Mouse (Mus musculus) heart, postnatal 4 days (tissue): ENCODE measurements around the gene Lhx4. TPM values are rescaled to one million over a fixed set of nuclear protein-coding genes. Genes with fewer than 3 reads are reported as not detected.

Source experiments
- DNase-seq: peaks from one replicate; pipeline ENCODE4 v3.0.0; 2021
- total RNA-seq, 2 experiments: library from RNA; stranded (reverse); gene quantifications; 2 replicates each; pipeline ENCODE4 v1.2.3; 2021

Lhx4 gene
- total RNA-seq, result not detected

DNA sequence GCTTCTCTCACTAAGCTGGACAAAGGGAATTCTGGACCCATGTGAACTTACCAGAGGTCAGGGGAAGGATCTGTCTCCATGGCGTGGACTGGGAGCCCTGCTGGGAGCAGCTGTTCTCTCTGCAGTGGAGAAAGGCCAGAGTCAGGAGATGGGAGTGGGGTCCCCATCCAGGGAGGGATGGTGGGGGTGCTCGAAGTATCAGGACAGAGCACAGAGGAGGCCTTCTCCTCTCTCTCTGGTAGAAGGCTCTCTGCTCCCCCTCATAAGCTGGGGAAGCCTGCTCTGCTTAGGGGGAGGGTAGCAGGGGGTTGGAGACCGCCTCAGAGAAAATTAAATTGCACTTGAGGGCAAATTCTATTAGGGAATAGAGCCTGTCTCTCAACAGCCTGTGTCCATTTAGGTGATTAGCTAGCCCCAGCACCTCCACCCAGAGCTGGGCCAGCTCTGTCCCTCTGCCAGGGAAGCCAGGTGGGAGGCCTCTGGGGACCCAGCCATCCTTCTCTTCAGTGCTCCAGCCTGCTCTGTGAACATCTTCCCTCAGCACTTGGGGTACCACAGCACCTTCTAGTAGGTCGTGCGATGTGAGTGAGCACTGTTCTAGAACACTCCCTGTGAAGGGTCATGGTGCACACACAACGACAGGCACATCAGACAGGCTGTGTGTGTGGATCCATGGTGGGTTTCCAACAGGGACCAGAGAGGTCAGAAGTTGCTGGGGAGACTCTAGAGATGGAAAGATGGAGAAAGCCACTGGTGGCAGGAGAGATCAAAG is at the start of gene Lhx4:
Lhx4 (minus strand) TSS at position 201 of the 772 bp plus-strand sequence.
- no peak for DNase-seq

DNA sequence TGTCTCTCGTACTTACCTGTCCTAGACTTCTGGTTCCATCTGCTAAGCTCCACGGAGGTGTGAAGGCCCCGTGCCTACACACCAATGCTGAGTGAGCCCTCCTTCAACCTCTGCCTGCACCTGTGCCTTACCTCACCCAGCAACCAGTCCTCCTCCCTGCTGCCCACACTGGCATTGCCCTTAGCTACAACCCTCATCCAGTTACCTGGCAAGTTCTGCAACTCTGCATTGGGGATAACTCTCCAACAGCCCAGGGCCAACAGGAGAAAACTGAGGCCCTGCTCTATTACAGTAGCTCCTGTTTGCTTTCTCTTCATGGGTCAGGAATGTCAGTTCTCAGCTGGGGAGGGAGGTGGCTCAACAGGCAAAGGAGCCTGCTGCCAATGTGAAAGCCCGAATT is 46.5 kb upstream of the Lhx4 start:
- DNase-seq, result no peak

DNA sequence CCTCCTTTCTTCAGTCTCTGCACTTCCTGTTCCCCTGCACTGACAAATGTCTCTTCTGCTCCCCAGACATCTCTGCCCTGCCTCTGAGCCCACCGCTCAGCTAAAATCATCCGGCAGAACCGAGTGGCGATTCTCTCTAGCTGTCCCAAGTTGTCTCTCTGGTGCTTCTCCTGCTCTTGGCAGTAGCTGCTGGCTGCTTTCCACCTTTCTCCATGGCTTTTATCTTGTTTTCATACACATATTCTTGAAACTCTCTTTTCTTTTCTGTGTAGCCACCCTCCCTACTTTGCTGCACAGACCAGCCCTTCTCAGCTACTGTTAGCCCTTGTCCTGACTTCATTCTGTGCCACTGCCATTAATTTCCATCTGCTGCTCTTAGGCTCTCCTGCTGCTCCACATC is 45.9 kb upstream of the Lhx4 start:
- DNase-seq, result peak; percentile 33

DNA sequence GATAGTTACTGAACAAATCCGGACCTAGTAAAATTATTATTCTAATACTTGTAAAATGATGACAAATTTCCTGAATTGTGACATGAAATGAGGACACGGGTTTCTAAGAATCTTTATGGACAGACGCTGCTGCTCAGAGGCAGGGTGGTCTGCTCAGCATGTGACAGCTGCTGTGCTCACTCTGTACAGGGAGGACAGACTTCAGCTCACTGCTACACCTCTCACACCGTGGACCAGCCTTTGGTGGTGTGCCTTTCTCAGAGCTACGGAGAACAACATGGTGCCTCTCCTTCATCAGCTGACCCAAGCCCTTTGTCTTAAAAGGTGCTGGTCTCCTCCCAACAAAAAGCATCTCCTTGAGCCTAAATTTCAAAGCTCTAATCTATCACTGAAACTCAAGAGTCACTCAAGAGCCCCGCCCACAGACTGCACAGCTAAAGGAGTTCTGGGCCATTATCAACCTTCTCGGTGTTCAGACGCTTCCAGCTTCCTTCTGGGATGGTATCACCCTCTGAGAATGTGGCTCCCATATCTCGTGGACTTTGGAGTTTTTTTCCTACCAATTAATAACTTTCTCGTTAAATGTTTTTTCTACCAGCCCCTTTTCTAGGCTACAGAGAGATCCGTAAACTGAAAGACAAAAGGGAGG is 45.4 kb upstream of the Lhx4 start:
- no peak for DNase-seq

DNA sequence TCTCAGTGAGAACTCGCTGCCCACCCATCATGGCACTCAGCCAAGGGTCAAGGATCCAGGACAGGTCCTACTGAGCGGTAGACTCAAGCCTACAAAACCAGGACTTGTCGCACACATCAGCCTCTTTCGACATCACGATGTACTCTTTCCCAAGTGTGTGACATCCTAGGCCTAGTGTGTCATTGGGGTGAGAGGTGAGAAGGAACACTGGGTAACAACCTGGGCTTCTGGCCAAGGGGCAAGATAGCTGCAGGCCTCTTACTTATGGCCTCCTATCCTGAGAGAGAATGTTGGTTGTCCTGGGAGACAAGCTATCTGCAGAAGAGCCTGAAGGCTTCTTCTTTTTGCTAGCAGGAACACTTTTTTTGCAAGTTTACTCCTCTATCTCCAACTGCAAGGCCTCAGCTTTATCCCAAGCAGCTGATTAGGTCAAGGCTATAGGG is 44.3 kb upstream of the Lhx4 start:
- peak; percentile 30 for DNase-seq

DNA sequence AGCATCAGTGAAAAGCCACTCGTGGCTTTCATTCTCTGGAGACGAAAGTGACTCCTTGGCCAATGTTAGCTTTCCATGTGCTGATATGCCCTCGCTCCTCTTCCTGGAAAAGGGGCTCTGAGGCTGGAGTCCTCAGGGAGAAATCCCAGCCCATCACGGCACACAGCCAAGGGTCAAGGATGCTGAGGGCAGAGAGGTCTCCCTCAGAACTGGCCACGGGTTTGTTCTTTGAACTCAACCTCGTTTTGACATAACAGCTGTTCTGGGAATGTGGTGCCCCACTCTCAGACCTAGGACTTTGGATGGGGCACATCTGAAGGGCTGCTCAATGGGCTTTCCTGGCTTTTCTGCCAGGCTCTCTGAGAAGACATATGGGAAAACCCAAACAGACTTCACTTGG is 43.4 kb upstream of the Lhx4 start:
- DNase-seq, result no peak

DNA sequence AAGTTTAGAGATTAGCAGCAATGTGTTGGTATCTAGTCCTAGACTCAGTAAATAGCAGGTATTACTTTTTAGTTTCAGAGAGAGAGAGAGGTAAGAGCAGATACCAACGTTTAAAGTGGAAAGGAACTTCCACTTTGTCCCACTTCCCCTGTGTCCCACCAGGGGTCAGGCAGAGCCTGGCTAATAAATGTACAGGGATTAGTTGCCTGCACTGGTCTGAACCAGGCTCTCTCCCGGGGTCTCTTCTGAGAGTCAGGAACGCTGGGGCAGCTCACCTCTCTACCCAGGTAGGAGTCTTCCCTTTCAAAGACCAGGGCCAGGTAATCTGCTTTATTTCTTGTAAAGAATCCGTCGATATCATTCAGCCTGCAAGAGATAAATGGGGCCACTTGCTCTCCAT is 40.4 kb upstream of the Lhx4 start:
- no peak for DNase-seq

DNA sequence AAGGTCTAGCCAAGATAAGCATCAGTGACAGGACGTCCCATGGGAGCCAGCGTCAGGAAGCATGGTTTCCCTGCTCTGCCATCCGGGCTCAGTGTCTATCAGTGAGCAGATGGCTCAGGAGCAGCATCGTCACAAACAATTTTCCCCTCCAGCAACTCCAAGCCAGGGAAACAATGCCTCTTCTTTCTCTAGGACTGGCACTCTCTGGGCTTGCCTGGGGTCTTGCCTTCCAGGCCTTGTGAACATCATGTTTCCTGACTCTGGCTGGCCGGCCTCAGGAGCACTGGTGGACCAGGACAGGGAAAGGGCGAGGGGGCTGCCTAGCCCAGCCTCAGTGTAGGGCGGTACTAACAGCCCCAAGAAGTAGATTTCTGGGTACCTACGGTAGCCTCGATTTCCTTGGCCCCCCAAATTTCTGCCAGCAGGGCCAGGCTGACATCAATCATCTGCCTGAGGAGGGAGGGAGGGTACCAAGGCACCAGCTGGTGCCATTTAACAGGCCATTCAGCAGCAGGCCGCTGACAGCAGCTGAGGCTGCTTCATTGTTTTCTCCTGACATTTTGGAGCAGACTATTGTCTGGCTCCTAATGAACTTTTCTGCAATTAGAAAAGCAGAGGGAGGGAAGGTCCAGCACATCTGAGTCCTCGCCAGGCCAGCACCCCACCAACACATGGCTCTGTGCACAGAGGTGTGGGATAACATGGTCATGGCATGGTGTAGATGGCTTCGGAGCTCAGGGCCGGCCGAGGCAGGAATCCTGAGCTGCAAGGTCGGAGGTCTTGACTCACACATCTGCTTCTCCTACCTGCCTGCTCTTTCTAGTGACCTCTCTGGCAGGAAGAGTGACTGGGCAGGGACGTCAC is 38.9 kb upstream of the Lhx4 start:
- no peak for DNase-seq

DNA sequence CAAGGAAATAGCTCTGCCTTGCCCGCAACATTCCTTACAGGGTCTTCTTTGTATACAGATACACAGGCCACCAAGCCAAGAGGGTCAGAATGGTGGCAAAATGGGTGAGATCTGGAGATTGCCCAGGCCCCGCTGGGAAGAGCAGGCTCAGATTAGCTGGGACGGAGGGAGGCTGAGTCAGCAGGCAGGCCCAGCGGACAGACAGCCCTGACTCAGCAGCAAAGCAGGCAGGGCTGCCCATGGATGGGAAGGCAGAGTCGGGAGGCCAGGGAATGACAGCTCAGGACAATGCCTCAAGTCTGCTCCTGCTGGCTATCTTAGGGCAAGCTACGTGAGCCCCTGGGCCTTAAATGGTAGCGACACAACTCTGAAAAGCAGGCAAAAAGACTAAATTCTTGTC is 34.4 kb upstream of the Lhx4 start:
- DNase-seq, result no peak

DNA sequence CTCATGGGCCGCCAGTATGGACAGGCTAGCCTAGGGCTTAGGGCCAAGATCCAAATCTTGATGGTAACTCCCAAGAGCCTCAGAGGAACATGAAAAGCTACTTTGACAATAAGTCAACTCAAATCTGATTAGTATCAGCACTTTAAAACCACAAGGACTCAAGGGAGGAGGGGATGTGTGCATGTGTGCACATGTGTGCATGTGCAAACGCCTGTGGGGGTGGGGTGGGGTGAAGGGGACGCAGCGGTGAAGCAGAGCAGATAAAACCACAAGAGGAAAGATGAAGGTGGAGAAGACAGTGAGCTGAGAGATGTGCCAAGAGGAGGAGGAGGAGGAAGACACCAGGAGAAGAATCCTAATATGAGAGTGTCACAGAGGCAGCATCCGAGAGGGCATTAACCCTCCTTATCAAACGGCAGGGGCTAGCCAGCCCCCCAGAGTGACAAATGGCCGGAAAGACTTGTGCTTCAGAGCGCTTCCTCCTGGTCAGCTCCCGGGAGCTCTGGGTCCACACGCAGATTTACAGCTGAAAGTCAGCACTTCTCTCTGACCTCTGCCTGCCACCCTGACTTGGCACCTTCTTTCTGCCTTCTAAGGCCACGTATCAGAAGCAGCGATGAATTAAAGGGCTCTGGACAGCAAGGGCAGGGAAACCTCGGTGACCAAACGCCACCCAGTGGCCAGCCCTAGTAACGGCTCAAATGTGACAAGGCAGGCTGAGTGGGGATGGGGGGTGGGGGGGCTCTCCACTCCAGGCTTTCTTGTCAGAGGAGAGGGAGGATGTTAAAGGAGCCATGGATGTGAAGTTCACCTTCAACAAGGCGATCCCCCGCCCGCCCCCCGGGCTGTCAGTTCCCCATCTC is 33.1 kb upstream of the Lhx4 start:
- DNase-seq, result peak; percentile 76

DNA sequence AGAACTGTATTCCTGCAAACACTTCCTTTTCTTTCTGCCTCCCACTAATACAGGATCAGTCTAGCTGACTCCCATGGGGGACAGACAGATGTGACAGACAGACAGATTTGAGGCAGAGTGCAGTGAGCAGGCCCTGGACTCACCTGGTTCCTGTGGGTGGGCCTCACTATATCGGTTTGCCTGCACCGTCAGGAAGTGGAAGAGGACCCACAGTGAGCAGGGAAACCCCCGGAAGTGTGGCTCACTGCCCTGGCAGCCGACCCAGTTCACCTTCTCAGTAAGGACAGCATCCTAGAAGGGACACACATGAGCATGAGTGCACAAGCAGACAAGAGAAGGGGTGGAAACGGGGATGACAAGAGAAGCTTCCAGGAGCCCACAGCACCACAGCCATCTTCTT is 30.9 kb upstream of the Lhx4 start:
- DNase-seq, result no peak

DNA sequence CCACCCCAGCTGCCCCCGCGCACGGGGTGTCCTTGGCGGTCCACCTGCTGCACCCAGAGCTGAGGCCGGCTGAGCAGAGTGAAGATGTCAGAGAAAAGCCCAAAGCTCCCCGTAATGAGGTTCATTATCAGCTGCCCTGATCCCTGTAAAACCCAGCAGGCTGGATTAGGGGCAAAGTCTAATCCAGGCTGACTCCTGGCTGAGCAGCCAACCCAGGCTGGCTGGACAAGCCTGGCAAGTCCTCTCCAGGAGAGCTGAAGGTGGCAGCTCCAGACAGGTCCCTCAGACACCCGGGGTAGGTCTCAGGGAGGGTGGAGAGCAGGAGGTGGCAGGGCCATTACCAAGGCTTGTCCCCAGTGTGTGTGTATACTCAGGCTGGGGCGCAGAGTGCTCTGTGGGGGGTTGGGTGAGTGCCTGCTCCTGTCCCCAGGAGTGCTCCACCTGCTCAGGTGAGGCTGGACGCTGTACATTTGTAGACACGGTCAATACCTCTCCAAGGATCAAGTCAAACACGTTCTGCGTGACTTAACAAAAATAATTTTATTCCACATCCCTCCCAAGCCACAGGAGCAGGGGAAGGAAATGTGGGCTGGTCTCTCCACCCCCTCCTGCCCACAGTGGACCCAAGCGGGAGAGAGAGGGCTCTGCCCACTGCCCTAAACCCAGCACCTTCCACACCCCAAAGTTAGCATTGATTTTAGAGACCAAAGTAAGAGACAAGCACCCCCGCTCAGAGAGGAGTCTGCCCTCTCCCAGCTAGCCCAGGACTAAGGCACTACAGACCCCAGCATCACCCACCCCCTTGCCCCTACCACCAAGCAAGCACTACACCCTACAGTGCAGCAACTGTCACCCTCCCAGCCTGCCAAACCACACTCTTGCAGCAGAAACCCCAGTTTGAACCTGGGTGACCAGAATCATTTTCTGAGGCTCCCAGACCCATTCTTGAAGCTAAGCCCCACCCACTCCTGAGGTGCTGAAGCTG is 26.4 kb upstream of the Lhx4 start:
- no peak for DNase-seq

DNA sequence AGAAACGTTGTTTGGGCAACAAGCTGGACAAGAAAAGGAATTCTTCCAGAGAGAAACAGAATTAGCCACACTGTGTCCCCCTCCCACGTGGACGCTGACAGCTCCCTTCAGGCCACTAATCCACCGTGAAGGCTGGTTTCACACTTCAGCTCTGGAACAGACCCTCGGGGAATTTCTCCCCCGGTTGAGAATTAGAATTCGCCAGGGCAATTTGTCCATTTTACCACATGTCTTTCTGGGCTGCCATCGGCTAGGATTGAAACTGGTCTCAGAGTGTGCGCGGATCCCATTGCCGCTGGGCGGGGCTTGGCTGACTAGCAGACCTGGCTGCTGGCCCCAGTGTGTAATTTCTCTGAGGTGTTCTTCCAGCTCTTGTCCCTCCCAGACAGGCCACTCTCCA is 7.7 kb upstream of the Lhx4 start:
- DNase-seq, result no peak

DNA sequence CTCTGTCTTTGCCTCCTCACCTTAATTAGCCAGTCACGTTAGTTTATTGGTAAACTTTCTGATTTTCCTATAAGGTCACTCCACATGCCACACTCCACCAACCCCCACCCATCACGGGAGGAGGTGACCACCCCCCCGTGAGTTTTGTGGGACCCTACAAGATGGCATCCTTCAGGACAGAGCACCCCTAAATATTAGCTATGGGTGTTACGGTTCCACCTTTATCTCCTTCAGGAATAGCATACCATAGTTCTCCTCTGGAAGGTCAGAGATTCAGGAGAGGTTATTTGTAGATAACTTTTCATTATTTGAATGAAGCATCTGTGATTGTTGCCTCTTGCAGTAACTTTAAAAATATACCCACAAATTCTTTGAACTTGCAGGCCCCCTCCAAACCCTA is 7.2 kb upstream of the Lhx4 start:
- DNase-seq, result no peak

DNA sequence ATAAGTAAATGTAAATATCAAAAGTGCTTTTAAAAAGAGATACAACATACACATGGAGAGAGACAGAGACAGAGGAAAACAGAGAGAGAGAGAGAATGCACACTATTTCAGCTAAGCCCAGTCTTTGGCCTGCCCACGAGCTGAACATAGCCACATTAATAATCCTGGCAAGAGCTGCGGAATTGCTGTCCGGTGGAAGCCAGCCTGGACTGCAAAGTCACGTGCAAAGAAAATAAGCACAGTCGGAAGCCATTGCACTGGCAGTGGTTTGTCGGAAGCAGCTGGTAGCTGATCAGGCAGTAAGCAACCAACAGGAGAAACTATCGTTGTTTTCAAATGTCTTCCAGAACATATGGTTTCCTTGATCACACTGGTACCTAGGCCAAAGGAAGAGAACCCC is 6.1 kb upstream of the Lhx4 start:
- no peak for DNase-seq

DNA sequence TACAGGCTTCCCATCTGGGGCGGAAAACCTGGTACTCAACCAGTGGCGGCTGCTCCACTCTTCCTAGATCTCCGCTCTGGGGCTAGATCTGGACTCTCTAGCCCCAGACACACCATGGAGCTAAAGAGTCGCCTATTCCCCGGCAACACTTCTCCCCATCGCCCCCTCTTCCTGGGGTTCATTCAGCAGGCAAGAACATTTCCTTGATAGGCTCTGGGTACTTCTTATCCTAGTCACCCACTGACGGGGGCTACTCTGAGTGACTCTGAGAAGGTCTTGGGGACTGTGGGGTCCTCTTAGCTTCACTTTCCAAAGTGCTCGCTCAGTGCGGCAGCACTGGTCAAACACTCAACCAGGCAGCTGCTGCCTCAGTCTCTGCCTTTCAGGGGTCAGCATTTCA is 1.9 kb upstream of the Lhx4 start:
- DNase-seq, result no peak

DNA sequence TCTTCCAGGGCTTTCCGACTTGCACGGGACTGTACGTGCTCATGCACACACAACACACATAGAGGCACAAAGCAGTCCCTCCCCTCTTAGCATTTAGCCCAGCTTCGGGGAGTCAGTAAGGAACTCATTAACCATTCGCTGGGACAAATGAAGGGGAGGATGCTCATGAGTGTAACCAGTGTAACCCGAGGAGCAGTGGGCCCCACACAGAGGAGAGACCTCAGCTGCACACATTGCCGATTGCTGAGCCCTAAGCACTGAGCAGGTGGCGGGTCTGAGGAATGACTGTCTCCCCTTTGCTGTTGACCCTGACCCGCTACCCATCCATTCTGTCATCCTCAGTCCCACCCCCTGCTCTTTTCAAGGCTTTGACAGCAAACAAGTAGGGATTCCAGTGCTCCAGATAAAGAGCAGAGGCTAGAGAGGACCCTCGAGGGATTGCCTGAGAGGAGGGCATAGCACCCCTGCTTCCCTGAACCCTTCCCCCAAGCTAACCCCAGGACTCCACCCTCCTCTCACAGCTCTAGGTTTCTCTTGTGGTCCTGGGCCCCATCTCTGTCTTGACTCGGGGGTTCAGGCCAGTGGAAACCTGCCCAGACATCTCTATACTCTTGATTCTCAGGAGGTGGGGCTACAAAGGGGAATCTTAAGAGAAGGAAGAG is 836 bp downstream of the Lhx4 start:
- DNase-seq, result no peak

DNA sequence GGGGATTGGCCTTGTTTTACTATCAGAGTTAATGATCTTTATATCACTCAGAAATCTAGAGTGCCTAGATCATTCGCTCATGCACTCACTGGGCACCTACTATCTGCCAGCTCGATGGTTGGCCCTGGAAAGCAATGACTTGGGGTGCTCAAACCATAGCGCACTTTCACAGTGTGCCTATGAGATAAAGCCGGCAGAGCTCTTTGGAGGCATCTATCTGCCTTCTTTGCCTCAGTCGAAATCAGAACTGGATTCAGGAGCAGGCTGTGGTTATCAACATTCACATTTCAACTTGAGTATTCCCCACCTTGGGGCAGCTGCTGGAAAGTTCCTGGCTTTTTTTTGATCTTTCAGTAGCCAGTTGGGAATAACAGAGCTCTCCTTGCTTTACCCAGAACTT is 3.6 kb downstream of the Lhx4 start:
- DNase-seq, result no peak

DNA sequence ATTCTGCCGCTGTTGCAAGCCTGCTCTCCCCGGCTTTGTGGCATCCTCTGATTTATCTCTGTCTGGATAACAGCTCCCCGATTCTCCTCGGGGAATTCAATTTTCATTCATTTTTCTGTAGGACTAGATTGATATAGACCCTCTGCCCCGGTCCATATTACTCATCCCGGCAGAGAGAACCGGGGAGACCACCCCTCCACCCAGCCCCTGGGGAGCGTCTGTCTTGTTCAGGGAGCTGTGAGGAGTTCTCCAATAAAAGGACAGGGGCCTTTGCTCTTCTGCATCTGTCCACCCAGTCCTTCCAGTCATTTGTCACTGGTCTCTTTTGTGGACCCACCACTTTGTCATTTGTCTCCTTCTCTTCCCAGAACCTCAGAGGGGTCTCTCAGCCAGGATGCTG is 4.5 kb downstream of the Lhx4 start:
- DNase-seq, result no peak
